Mouse (Mus musculus): ENCODE measurements around the gene Arhgef17. TPM values are rescaled to one million over a fixed set of nuclear protein-coding genes. Genes with fewer than 3 reads are reported as not detected.

Arhgef17 gene
- total and polyA plus RNA-seq, 3 experiments, result 0.02 to 0.05 TPM; not detected in 1

DNA sequence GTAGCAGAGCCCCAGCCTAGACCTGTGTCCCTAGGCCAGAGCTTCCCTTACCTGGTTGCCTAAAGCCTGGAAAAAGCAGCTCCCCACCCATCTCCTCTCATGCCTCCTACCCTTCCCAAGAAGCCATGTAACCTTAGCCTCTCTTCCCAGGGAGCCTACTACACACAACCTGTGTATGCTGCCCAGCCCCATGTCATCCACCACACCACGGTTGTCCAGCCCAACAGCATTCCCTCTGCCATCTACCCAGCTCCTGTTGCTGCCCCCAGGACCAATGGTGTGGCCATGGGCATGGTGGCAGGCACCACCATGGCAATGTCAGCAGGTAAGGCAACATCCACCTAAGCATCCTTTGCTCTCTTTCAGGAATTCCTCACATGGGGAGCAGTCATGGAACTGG lies 98.0 kb downstream of the Arhgef17 start:
- Histone ChIP-seq H3K36me3 (replicated peaks) (peaks cover 76% of the 10 kb centered on the region), H3K9me3 (replicated peaks) (no peaks in the 10 kb centered on the region), H3K4me3 (ENCODE audit: low read depth, low read length) (no peak overlapping the region), H3K27me3 (ENCODE audit: insufficient read depth, low read length) (no peaks in the 10 kb centered on the region), H3K4me1 (ENCODE audit: insufficient read depth, low read depth, low read length) (peaks cover 8% of the 10 kb centered on the region)
- no peak for TF ChIP-seq CTCF (IDR thresholded peaks at IDR 0.05; ENCODE audit: low read depth, low read length)
- TF ChIP-seq GATA2 (IDR thresholded peaks at IDR 0.05; ENCODE audit: borderline replicate concordance, low read depth, low read length), result no peak
- TF ChIP-seq POLR2AphosphoS5 (IDR thresholded peaks at IDR 0.05; ENCODE audit: insufficient replicate concordance, low read depth, low read length), result no peak
- TF ChIP-seq TAL1 (conservative IDR thresholded peaks at IDR 0.05; ENCODE audit: low read depth, low read length), result no peak
- TF ChIP-seq GATA1 (IDR thresholded peaks at IDR 0.05; ENCODE audit: borderline replicate concordance, low read length), result no peak
- DNase-seq (ENCODE audit: low spot score) (no peak), ATAC-seq (ENCODE audit: extremely low read depth, insufficient number of reproducible peaks, low FRiP score, poor library complexity, severe bottlenecking) (no peak)

DNA sequence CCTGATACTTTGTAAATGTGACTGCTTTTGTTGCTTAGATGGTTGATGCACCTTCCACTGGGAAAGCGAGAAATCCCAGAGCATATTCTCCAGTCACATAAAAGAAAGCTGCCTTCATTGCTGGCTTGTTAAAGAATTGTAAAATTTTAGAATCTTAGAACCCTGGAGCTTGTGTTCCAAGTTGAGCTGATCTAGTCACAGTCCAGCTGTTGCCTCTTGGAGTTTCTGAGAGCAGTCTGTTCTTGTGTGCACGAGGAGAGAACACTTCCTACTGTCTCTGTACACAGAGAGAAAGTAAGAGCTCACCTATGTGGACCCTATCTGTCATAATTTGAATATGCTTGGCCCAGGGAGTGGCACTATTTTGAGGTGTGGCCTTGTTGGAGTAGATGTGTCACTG lies 103.4 kb downstream of the Arhgef17 start:
- Histone ChIP-seq H3K27me3 (ENCODE audit: insufficient read depth, low read length) (no peaks in the 10 kb centered on the region), H3K4me1 (ENCODE audit: insufficient read depth, low read depth, low read length) (no peaks in the 10 kb centered on the region; the same call in 1 of the 2 replicates), H3K4me3 (ENCODE audit: low read depth, low read length) (no peak overlapping the region), H3K36me3 (replicated peaks) (peaks cover 53% of the 10 kb centered on the region), H3K9me3 (replicated peaks) (no peaks in the 10 kb centered on the region)
- DNase-seq (ENCODE audit: low spot score), result no peak
- TF ChIP-seq POLR2AphosphoS5 (IDR thresholded peaks at IDR 0.05; ENCODE audit: insufficient replicate concordance, low read depth, low read length), result no peak
- TF ChIP-seq TAL1 (conservative IDR thresholded peaks at IDR 0.05; ENCODE audit: low read depth, low read length), result no peak
- no peak for TF ChIP-seq GATA1 (IDR thresholded peaks at IDR 0.05; ENCODE audit: borderline replicate concordance, low read length)
- no peak for TF ChIP-seq CTCF (IDR thresholded peaks at IDR 0.05; ENCODE audit: low read depth, low read length)
- TF ChIP-seq GATA2 (IDR thresholded peaks at IDR 0.05; ENCODE audit: borderline replicate concordance, low read depth, low read length), result no peak
- ATAC-seq (ENCODE audit: extremely low read depth, insufficient number of reproducible peaks, low FRiP score, poor library complexity, severe bottlenecking), result no peak

DNA sequence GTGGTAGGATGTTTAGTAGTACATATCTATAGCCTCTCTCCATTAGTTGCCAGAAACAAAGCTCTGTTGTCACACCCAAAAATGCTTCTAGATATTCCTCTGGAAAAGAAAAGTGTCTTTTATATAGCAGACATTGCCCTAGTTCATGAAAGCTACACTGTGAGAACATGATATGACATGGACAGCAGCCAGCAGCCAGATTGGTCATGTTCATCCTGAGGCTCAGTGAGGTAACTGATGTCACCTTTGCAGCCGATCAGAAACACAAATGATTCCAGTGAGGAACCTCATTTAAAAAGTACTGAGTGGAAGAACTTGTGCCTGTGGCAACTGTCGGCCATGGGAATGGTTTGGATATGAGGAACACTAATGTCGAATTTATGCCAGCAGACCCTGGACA lies 107.2 kb downstream of the Arhgef17 start:
- Histone ChIP-seq H3K4me3 (ENCODE audit: low read depth, low read length) (no peak overlapping the region), H3K9me3 (replicated peaks) (no peaks in the 10 kb centered on the region), H3K4me1 (ENCODE audit: insufficient read depth, low read depth, low read length) (no peaks in the 10 kb centered on the region), H3K27me3 (ENCODE audit: insufficient read depth, low read length) (no peaks in the 10 kb centered on the region), H3K36me3 (replicated peaks) (peaks cover 35% of the 10 kb centered on the region)
- no peak for TF ChIP-seq GATA1 (IDR thresholded peaks at IDR 0.05; ENCODE audit: borderline replicate concordance, low read length)
- TF ChIP-seq CTCF (IDR thresholded peaks at IDR 0.05; ENCODE audit: low read depth, low read length), result no peak
- TF ChIP-seq POLR2AphosphoS5 (IDR thresholded peaks at IDR 0.05; ENCODE audit: insufficient replicate concordance, low read depth, low read length), result no peak
- no peak for TF ChIP-seq TAL1 (conservative IDR thresholded peaks at IDR 0.05; ENCODE audit: low read depth, low read length)
- TF ChIP-seq GATA2 (IDR thresholded peaks at IDR 0.05; ENCODE audit: borderline replicate concordance, low read depth, low read length), result no peak
- no peak for DNase-seq (ENCODE audit: low spot score)
- ATAC-seq (ENCODE audit: extremely low read depth, insufficient number of reproducible peaks, low FRiP score, poor library complexity, severe bottlenecking), result no peak

Other genes starting within 250 kb of the Arhgef17 start
- gene Fam168a, start 225.5 kb downstream of the Arhgef17 start, total RNA-seq (2014; fragmentation: Nextera tagmentation), result 63.6 and 88.2 TPM in 2 replicates
- 14.8 and 16.3 TPM in 2 replicates for gene Fam168a, start 225.5 kb downstream of the Arhgef17 start, total RNA-seq (2017)
- 49.3 and 51.9 TPM in 2 replicates for gene Fam168a, start 225.5 kb downstream of the Arhgef17 start, polyA plus RNA-seq (2012)
- gene Relt, start 68.7 kb downstream of the Arhgef17 start, total RNA-seq (2014; fragmentation: Nextera tagmentation), result 15.4 and 21.5 TPM in 2 replicates
- 25.5 and 39.1 TPM in 2 replicates for gene Relt, start 68.7 kb downstream of the Arhgef17 start, total RNA-seq (2017)
- gene Relt, start 68.7 kb downstream of the Arhgef17 start, polyA plus RNA-seq (2012), result 75.6 and 75.9 TPM in 2 replicates
- gene P2ry6, start 42.5 kb upstream of the Arhgef17 start, total RNA-seq (2014; fragmentation: Nextera tagmentation), result not detected in 2 replicates
- 0.27 TPM in 1 of 2 replicates, not detected in the other for gene P2ry6, start 42.5 kb upstream of the Arhgef17 start, total RNA-seq (2017)
- 0.02 TPM in 1 of 2 replicates, not detected in the other for gene P2ry6, start 42.5 kb upstream of the Arhgef17 start, polyA plus RNA-seq (2012)
- gene P2ry2, start 80.8 kb upstream of the Arhgef17 start, total RNA-seq (2014; fragmentation: Nextera tagmentation), result not detected in 2 replicates
- gene P2ry2, start 80.8 kb upstream of the Arhgef17 start, total RNA-seq (2017), result 0.27 and 0.35 TPM in 2 replicates
- gene P2ry2, start 80.8 kb upstream of the Arhgef17 start, polyA plus RNA-seq (2012), result not detected in 2 replicates
- gene Fchsd2, start 160.8 kb upstream of the Arhgef17 start, total RNA-seq (2014; fragmentation: Nextera tagmentation), result 31.3 and 34.6 TPM in 2 replicates
- gene Fchsd2, start 160.8 kb upstream of the Arhgef17 start, total RNA-seq (2017), result 14.7 and 14.9 TPM in 2 replicates
- gene Fchsd2, start 160.8 kb upstream of the Arhgef17 start, polyA plus RNA-seq (2012), result 5.8 and 9.7 TPM in 2 replicates

Data from G1E (cell line).